Mouse (Mus musculus) liver, postnatal 0 days (tissue): Measurements from ENCODE around the gene Csnk1g2. TPM values are rescaled to one million over a fixed set of nuclear protein-coding genes. Genes with fewer than 3 reads are reported as not detected.
A peak's percentile ranks its signal among the peaks of the same experiment; 100 is the strongest.

ENCODE experiments used
- ATAC-seq: fragments of 200-750 bp; cut with Nextera tagmentation; 2 replicates; pipeline ENCODE4 v1.8.0; 2017; ENCODE audit warnings: mild to moderate bottlenecking, moderate library complexity
- DNase-seq: peaks from one replicate; pipeline ENCODE4 v3.0.0-alpha.2; 2016
- H3K27ac ChIP-seq: fragments of 300-500 bp; sonication (generic); 2 replicates; pipeline ENCODE4 v1.5.1; 2014; ENCODE audit warnings: antibody characterized with exemption, moderate library complexity, mild to moderate bottlenecking, low read depth
- H3K27me3 ChIP-seq: fragments of 300-500 bp; sonication (generic); 2 replicates; pipeline ENCODE4 v1.6.1; 2014; ENCODE audit warnings: low read length, control low read depth, mixed read lengths; ENCODE audit not compliant: insufficient read depth
- H3K36me3 ChIP-seq: fragments of 300-500 bp; sonication (generic); replicated peaks from 2 replicates; pipeline ENCODE4 v1.6.1; 2014; ENCODE audit warnings: mild to moderate bottlenecking, control low read depth, low read length, moderate library complexity, mixed read lengths; ENCODE audit not compliant: insufficient read depth
- H3K4me1 ChIP-seq: fragments of 300-500 bp; sonication (generic); 2 replicates; pipeline ENCODE4 v1.6.1; 2014; ENCODE audit warnings: antibody characterized with exemption, mild to moderate bottlenecking, control low read depth; ENCODE audit not compliant: insufficient read depth
- H3K4me2 ChIP-seq: fragments of 300-500 bp; sonication (generic); 2 replicates; pipeline ENCODE4 v1.6.1; 2014; ENCODE audit warnings: low read depth, mild to moderate bottlenecking, low read length, moderate library complexity, mixed read lengths
- H3K4me3 ChIP-seq: fragments of 300-500 bp; sonication (generic); 2 replicates; pipeline ENCODE4 v1.5.1; 2014; ENCODE audit warnings: low read depth, low read length
- H3K9ac ChIP-seq: fragments of 300-500 bp; sonication (generic); replicated peaks from 2 replicates; pipeline ENCODE4 v1.6.1; 2014; ENCODE audit warnings: mild to moderate bottlenecking, moderate library complexity
- H3K9me3 ChIP-seq: fragments of 300-500 bp; sonication (generic); 2 replicates; pipeline ENCODE4 v1.6.1; 2016; ENCODE audit warnings: mild to moderate bottlenecking, control low read depth, low read length, mixed read lengths
- CTCF ChIP-seq: sonication (generic); IDR thresholded peaks from 2 replicates; pipeline ENCODE4 v1.5.1; 2016; ENCODE audit warnings: antibody characterized with exemption, low read depth
- EP300 ChIP-seq: IDR thresholded peaks from 2 replicates; pipeline ENCODE4 v1.6.1; 2016; ENCODE audit warnings: antibody characterized with exemption, low read depth, mild to moderate bottlenecking
- WGBS: fragments of 180-500 bp; shearing (Covaris S2); extraction: QIAGEN DNeasy Blood & Tissue Kit; methylation state at CpG from one replicate; pipeline ENCODE4 v1.1.7; 2014; ENCODE audit not compliant: insufficient replicate concordance; 5-methylcytosine and 5-hydroxymethylcytosine counted together
- polyA plus RNA-seq: library from polyadenylated mRNA; unstranded; fragments of >200 nt; fragmentation: Nextera tagmentation; extraction: Ambion mirVana; gene quantifications from 2 replicates; pipeline ENCODE4 v1.2.1, GENCODE M21; 2015

The Csnk1g2 gene
- polyA plus RNA-seq, 1 experiment from 2014 or later = 41.4 TPM

DNA sequence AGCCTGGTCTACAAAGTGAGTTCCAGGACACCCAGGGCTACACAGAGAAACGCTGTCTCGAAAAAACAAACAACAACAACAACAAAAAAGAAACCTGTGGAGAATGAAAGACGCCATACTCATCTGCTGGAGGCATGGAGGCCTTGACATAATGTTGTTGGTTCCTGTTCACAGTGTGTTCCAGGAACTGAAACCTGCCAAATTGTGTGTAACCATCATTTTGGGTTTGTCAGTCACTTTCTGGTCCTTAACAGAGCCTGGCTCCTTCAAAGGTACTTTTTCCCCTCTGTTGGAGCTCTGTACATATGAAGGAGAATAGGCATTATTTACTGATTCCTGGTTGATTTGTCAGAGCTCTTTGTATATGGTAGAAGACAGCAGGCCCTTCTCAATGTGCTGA is 10.7 kb upstream of the Csnk1g2 start:
- Histone ChIP-seq H3K4me3 (no peak overlapping the region), H3K27me3 (no peaks in the 10 kb centered on the region), H3K4me2 (no peak overlapping the region), H3K27ac (peak overlapping the region; percentile 35; the same call in 1 of the 2 replicates), H3K9me3 (no peaks in the 10 kb centered on the region), H3K9ac (no peak overlapping the region), H3K36me3 (peaks cover 47% of the 10 kb centered on the region), H3K4me1 (peaks cover 3% of the 10 kb centered on the region; the same call in 1 of the 2 replicates)
- DNase-seq (no peak), ATAC-seq (no peak)
- WGBS = 74% methylated on average over 3 of the region's 3 CpGs
- TF ChIP-seq EP300 (no peak), CTCF (no peak)

DNA sequence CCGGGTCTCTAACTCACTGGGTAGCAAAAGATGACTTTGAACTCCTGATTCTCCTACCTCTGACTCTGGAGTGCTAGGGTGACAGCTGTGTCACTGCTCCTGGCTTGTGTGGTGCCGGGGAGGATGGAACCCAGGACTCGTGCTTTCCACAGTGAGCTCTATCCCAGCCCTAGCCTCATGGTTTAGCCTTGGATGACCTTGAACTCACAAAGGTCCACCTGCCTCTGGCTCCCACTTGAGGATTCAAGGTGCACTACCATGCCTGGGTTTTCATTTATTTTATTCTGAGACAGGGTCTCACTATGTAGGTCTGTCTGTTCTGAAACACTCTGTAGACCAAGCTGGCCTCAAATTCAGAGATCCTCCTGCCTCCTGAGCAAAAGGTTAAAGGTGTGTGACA is 8.8 kb upstream of the Csnk1g2 start:
- Histone ChIP-seq H3K4me3 (no peak overlapping the region), H3K4me2 (no peak overlapping the region), H3K27me3 (no peaks in the 10 kb centered on the region), H3K9ac (no peak overlapping the region), H3K9me3 (no peaks in the 10 kb centered on the region), H3K36me3 (peaks cover 29% of the 10 kb centered on the region), H3K4me1 (peaks cover 6% of the 10 kb centered on the region; the same call in 1 of the 2 replicates), H3K27ac (no peak overlapping the region)
- TF ChIP-seq CTCF = 0 out of 2 replicates have a peak, but pooled peaks have one; percentile 10
- no peak for TF ChIP-seq EP300
- no peak for ATAC-seq
- DNase-seq = no peak
- 82% methylated on average over 3 of the region's 3 CpGs for WGBS

DNA sequence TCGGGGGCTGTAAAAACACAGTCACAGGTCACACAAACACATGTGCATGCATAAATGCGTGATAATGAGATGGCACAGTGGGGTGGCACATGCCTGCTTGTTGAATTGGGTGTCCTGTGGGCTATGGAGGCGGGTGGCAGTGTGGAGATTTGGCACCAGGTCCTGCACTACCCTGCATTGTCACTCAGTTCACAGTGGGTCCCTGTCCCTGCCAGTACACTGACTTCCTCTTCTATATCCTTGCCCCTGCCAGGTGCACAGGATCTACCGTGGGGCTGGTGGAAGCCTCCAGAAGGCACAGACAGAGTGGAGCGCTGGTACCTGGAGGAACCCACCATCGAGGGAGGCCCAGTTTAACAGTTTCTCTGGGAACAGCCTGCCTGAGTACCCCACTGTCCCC is 8.3 kb upstream of the Csnk1g2 start:
- no peak overlapping the region for H3K4me3 ChIP-seq
- H3K4me2 ChIP-seq = no peak overlapping the region
- H3K9ac ChIP-seq = no peak overlapping the region
- peaks cover 24% of the 10 kb centered on the region for H3K36me3 ChIP-seq
- H3K9me3 ChIP-seq = no peaks in the 10 kb centered on the region
- H3K27ac ChIP-seq = no peak overlapping the region
- no peak for ATAC-seq
- H3K27me3 ChIP-seq = no peaks in the 10 kb centered on the region
- DNase-seq = no peak
- TF ChIP-seq EP300 (no peak), CTCF (no peak)
- WGBS = 75% methylated on average over 6 of the region's 6 CpGs
- H3K4me1 ChIP-seq = peaks cover 6% of the 10 kb centered on the region; the same call in 1 of the 2 replicates

DNA sequence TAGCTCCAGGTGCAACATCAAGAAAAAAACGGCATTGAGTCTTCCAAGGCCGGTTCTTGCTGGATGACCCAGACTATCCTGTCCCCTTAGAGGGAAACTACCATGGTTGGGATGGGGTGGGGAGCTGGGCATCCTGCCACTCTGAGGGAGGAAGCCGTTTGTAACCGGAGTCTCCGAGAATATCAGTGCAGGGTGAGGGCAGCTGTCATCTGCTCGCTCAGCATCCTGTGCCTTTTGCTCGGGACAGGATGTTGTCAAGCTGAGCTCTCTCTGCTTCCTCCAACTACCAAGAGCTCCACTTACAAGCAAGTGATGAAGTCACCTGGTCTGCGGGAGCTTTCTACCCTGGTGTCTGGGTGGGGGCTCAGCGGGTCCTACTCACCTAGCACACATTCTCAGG is 4.5 kb upstream of the Csnk1g2 start:
- H3K27me3 ChIP-seq = no peaks in the 10 kb centered on the region
- H3K4me3 ChIP-seq = no peak overlapping the region
- no peak overlapping the region for H3K9ac ChIP-seq
- 44% methylated on average over 9 of the region's 9 CpGs for WGBS
- no peaks in the 10 kb centered on the region for H3K9me3 ChIP-seq
- no peak overlapping the region for H3K4me2 ChIP-seq
- peaks cover 12% of the 10 kb centered on the region; the same call in 1 of the 2 replicates for H3K4me1 ChIP-seq
- peak overlapping the region; percentile 60 for H3K27ac ChIP-seq
- DNase-seq = no peak
- TF ChIP-seq CTCF (no peak), EP300 (no peak)
- peaks cover 18% of the 10 kb centered on the region for H3K36me3 ChIP-seq
- no peak for ATAC-seq

DNA sequence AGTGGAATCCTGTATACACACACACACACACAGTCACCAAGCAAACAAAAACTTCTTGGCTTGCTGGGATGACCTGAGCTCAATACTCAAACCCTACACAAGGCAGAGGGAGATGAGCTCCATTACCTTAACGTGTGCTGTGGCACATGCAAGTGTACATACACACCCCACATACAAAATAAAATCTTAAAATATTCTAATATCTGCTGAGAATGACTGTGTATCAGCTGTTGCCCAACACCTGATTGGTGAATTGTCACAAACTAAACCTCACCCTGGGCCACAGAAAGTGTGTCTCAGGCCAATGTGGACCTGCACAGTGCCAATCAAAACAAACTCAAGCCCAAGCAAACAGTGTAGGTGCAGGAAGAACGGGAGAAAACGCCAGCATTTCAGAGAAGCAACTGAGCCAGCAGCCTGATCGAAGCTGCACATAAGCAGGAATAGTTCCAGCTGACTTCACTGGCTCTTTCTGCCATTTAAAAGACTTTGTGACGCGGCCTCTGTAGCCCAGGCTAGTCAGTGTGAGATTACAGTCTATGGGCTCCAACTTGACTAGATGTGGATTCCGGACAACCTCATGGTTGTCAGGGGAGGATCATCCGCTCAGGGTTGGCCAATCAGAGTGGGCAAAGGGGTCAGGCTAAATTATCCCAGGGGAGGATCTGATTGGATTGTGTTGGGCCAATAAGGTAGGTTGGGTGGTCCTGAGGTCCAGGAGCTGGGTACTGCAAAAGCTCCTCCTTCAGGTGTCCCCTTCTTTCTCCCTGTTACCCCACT is 3.0 kb upstream of the Csnk1g2 start:
- Histone ChIP-seq H3K9me3 (no peaks in the 10 kb centered on the region), H3K27ac (peak overlapping the region; percentile 46), H3K4me2 (peak overlapping the region; percentile 18), H3K4me1 (peaks cover 22% of the 10 kb centered on the region), H3K4me3 (no peak overlapping the region), H3K27me3 (no peaks in the 10 kb centered on the region), H3K36me3 (peaks cover 11% of the 10 kb centered on the region), H3K9ac (no peak overlapping the region)
- 65% methylated on average over 8 of the region's 8 CpGs for WGBS
- ATAC-seq = no peak
- TF ChIP-seq EP300 = no peak
- no peak for TF ChIP-seq CTCF
- no peak for DNase-seq

DNA sequence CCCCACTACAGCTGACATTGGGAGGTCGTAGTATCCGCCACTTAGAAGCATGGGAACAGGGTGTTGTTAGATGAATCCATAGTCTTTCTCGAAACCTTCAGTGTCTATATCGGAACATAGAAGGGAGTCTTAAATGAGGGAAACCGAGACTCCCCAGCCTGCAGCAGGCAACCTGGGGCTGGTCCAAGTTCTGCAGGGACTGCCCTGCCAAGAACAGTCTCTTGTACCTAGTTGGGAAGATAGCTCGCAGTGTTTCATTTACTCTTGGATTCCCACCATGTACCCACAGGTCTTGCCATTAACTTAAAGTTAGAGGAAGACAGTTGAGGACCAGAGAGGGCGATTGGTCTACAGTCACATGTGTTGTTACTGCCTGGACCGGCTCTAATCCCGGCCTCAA is 2.3 kb upstream of the Csnk1g2 start:
- DNase-seq (no peak), ATAC-seq (no peak)
- H3K36me3 ChIP-seq = peaks cover 7% of the 10 kb centered on the region; the same call in 1 of the 2 replicates
- no peaks in the 10 kb centered on the region for H3K27me3 ChIP-seq
- H3K4me3 ChIP-seq = no peak overlapping the region
- H3K9ac ChIP-seq = no peak overlapping the region
- H3K4me2 ChIP-seq = no peak overlapping the region
- 86% methylated on average over 9 of the region's 9 CpGs for WGBS
- TF ChIP-seq CTCF (no peak), EP300 (no peak)
- H3K4me1 ChIP-seq = peaks cover 29% of the 10 kb centered on the region
- H3K9me3 ChIP-seq = no peaks in the 10 kb centered on the region
- H3K27ac ChIP-seq = peak overlapping the region; percentile 30; the same call in 1 of the 2 replicates
